Mouse (Mus musculus): ENCODE measurements around the gene Hax1.

Hax1 gene

GRCm38 (mm10) chr3:89998612-89999054 lies at the start of gene Hax1:
TSS of gene Hax1 (minus strand) at chr3:89998780.
- DNase-seq: peak; percentile 96

- no peak for DNase-seq
Observed at GRCm38 (mm10) chr3:90036263-90036662, 37.7 kb upstream of the Hax1 start.

- DNase-seq: no peak
Observed at GRCm38 (mm10) chr3:90034653-90035052, 36.1 kb upstream of the Hax1 start.

- no peak for DNase-seq
Observed at GRCm38 (mm10) chr3:90016626-90017025, 18.0 kb upstream of the Hax1 start.

GRCm38 (mm10) chr3:90010291-90010690 lies 11.7 kb upstream of the Hax1 start:
- no peak for DNase-seq

- peak; percentile 38 for DNase-seq
Observed at GRCm38 (mm10) chr3:90004091-90004796, 5.7 kb upstream of the Hax1 start.

- DNase-seq: no peak
Observed at GRCm38 (mm10) chr3:89999830-90000229, 1.2 kb upstream of the Hax1 start.

- no peak for DNase-seq
Observed at GRCm38 (mm10) chr3:89999090-89999489, 510 bp upstream of the Hax1 start.

GRCm38 (mm10) chr3:89997791-89998495 lies 637 bp downstream of the Hax1 start:
- DNase-seq: no peak

- DNase-seq: no peak
Observed at GRCm38 (mm10) chr3:89994807-89995515, 3.6 kb downstream of the Hax1 start.

GRCm38 (mm10) chr3:89987822-89988221 lies 10.8 kb downstream of the Hax1 start:
- DNase-seq: no peak

GRCm38 (mm10) chr3:89987211-89987610 lies 11.4 kb downstream of the Hax1 start:
- no peak for DNase-seq

- no peak for DNase-seq
Observed at GRCm38 (mm10) chr3:89982426-89982825, 16.2 kb downstream of the Hax1 start.

- no peak for DNase-seq
Observed at GRCm38 (mm10) chr3:89976859-89977258, 21.7 kb downstream of the Hax1 start.

- DNase-seq: no peak
Observed at GRCm38 (mm10) chr3:89968509-89968908, 30.1 kb downstream of the Hax1 start.

GRCm38 (mm10) chr3:89966946-89967345 lies 31.6 kb downstream of the Hax1 start:
- no peak for DNase-seq

- no peak for DNase-seq
Observed at GRCm38 (mm10) chr3:89965972-89966371, 32.6 kb downstream of the Hax1 start.

- no peak for DNase-seq
Observed at GRCm38 (mm10) chr3:89965557-89965956, 33.0 kb downstream of the Hax1 start.

GRCm38 (mm10) chr3:89963926-89964739 lies 34.4 kb downstream of the Hax1 start:
- peak; percentile 58 for DNase-seq

- DNase-seq: no peak
Observed at GRCm38 (mm10) chr3:89963221-89963763, 35.3 kb downstream of the Hax1 start, which contains the start of gene Atp8b2. TSS of gene Atp8b2 (minus strand) at chr3:89963508.

GRCm38 (mm10) chr3:89962751-89963220 lies 35.8 kb downstream of the Hax1 start:
- no peak for DNase-seq

- DNase-seq: no peak
Observed at GRCm38 (mm10) chr3:89962059-89962750, 36.4 kb downstream of the Hax1 start.
